Mouse (Mus musculus): ENCODE results near the gene Rgs13. TPM values are rescaled to one million over a fixed set of nuclear protein-coding genes. Genes with fewer than 3 reads are reported as not detected.
"Not testable (repeated sequence)": the region's sequence is repeated elsewhere in the genome, so short reads cannot be mapped to it uniquely, and the experiment has no call there.

Rgs13 gene
- total RNA-seq, 1 experiment from 2014 or later: not detected

DNA sequence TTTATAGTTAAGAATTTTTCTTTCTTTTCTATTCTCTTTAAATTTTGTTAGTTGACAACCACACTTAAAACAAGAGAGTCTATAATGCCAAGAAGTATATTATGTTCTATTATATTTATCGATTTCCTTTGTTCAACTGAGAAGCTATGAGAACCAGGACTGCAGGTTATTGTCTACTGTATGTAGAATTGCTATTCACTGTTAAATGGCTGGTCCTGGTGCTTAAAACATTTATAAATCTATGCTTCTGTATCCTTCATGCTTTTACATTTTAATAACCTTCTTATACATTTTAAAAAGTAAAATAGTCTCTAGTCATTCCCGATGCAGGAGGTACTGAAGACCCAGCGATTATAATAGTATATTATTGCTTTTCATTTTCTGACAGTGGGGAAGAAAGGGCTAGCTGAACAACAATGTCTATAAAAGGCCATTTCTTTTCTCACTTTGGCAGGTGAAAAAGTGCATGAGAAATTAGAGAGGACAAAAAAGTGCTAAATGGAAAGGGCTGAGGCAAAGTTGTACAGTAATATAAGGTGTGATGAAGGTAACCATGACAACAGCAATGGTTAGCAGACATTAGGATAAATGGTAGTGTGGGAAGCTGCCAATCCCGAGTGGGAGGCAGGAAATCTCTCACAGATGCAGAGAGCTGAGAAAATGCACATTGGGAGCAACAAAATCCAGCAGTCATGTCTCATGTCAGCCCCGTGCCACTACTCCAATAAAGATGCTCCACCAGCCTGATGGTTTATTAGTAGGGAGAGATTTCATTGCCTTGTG, 25.6 kb downstream of the Rgs13 start:
- no peak for DNase-seq

GRCm38 (mm10) chr1:144149997-144150396, 27.2 kb downstream of the Rgs13 start:
- DNase-seq: no peak

DNA sequence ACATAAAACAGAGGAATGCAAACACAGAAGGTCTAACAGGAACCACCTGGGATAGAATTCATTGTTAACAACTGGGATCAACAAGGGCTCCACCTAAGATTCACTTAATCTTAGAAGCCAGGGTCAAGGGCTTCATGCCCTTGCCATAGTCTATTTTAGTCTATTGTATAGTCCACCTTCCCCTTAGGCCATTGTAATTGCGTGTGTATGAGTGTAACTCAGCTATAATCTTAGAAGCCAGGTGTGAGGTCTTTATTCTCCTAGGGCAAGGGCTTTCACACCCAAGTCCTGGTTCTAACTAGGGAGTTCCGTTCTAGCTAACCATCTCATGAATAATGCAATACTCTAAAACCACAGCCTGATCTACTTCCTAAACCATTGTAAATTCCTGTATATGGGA, 35.8 kb downstream of the Rgs13 start:
- DNase-seq: not testable (repeated sequence)

DNA sequence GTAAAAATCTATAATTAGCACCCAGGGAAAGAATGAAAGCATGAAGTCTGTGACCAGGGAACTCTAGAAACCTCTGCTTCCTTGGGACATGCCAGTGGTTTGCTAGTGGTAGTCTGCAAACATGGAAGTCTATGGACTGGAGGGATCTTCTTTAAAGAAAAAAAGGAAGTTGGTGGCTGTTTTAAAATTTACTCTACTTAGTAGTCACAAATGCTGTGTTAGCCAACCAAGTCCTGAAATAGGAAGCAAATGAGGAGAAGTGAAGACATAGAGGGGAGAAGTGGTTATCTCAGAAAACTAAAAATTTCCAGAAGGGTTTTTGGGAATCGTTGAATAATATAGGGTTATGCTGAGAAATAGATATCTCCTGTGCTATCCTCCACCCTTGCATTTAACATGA, 37.3 kb downstream of the Rgs13 start:
- DNase-seq: no peak

DNA sequence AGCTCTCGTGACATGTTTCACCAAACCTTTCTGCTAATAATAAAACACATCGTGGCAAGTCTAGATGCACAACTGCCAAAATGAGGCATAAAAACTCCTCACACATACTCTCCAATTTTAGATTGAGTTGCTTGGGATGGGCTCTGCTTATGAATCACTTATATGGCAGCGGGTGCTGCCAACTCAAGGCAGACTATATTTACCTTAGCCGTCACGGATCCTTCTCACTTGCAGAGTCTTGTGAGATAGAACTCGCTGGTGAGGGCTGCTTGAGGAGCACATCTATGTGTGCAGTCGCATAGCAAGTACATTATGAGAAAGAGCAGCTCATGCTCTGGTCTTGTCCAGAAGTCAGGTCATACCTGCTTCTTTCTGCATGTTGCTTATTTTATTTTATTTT, 49.2 kb downstream of the Rgs13 start:
- DNase-seq: no peak

GRCm38 (mm10) chr1:144120042-144120441, 57.1 kb downstream of the Rgs13 start:
- no peak for DNase-seq

GRCm38 (mm10) chr1:144119456-144119855, 57.7 kb downstream of the Rgs13 start:
- no peak for DNase-seq

DNA sequence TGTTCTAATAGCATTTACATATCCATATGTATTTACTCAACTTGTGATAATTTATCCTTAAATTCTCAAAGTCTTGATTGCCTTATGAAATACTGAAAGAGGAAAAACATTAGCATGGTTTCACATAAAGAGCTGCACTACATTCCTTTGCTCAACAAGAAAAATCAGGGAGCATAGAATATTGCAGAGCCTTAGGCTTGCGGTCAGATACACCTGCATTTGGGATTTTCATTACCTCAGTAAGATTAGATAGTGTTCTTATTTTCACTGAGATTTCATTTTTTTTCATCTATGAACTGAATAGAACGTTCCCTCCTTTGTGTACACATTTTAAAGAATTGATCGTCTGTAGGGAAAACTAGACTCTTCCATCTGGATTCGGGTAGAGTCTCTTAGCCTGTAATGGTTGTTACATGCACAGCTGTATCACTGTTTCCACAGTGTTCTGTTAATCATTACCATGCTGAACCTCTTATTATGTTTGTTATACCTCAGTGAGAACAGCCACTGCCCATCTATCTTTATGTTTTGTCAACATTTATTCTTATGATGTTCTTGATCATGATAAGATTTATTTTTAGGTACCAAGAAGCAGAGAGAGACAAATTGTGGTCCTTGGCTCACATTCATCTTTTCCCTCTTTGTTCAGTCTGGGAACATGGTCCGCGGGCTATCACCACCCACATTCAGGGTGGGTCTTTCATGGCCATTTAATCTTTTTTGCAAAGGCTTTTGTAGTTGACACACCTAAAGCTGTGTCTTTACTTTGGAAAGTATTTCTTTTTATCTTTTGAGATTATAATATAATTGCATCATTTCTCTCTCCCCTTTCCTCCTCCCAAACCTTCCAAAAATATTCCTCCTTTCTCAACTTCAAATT, 61.1 kb downstream of the Rgs13 start:
- no peak for DNase-seq

DNA sequence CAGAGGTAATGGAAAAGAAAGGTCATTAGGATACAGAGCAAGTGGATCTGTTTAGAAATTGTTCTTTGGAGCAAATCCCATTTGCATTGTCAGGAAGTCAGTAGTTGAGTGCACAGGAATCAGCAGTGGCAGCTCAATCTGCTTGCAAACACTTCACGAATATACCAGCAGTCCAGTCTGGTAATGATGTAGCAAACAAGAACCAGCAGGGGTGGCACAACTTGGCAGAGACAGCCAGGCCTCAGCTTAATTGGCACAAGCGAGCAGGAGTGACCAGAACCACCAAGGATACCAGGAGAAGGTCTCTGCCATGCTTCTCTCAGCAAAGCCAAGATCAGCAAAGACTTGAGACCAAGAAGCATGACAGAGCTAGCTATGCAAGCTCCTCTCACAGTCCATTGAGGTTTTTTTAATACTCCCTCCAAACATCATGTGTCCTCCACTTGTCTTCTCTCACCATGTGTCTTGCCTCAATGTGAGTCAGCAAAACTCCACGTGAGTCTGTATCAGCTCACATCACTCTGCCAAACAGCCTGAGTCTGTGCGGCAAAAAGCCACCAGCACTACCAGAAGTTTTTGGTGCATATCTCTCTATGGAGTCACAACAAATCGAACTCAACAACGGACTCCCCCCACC, 63.6 kb downstream of the Rgs13 start:
- DNase-seq: peak; percentile 1

DNA sequence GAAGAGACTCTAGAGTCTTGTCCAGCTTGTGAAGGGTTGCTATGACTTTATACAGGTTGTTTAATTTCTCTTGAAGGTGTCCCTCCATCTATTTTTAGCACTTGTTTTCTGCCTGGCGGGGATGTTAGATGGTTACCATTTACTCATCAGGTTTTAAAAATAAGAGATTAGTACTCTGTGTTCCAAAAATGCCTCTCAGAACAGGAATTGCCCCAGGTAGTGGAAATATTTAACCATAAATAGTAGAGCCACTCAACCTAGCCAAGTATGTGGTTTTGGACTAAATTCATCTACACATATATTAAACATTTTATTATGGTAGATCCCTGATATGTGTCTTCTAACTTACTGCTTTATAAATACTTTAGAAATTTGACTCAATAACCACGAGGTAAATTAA, 64.2 kb downstream of the Rgs13 start:
- no peak for DNase-seq

DNA sequence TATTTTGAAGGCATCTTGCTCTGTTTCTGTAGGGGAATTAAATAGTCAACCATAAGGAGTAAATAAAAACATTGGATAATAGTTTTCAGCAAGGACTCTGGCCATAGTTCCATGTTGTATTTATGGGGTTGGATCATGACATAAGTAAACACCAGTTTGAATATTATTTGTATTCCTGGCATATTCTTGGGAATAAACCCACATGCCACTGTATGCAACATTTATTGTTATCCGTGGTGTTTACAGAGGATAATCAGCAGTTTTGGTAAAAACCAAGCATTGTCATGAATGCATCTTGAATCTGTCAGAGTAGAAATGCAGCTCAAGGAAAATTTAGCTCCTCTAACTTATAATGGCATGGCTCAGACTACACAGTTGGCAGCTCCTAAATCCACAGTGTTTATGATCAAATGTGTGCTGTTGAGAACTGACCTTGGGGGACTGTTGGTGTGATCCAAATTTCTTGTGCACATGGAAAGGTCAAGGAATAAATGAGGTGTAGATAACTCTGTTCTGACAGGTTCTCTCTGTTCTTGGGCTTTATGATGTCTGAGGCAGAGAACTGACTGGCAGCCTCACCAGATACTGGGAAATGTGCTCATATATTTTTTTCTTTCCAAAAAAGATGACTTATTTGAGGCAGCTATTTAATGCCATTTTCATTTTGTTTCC, 78.4 kb downstream of the Rgs13 start:
- DNase-seq: no peak

- no peak for DNase-seq
These were observed 86.8 kb downstream of the Rgs13 start for GRCm38 (mm10) chr1:144090410-144090809.

Other genes starting within 250 kb of the Rgs13 start
- 162 and 212 TPM in 2 replicates for gene Rgs2, start 173.2 kb downstream of the Rgs13 start, total RNA-seq (2021)
- 0.30 TPM in 1 of 2 replicates, not detected in the other for gene Rgs1, start 71.9 kb upstream of the Rgs13 start, total RNA-seq (2021)